Mouse (Mus musculus) cortical plate, adult 2 months (tissue): ENCODE data around the gene 0610010K14Rik. TPM values are rescaled to one million over a fixed set of nuclear protein-coding genes. Genes with fewer than 3 reads are reported as not detected.

ENCODE experiments used
- H3K27ac ChIP-seq: fragments of 200-500 bp; 2 replicates; pipeline ENCODE4 v1.5.1; 2012; ENCODE audit warnings: low read length, control low read depth, inconsistent platforms; ENCODE audit not compliant: insufficient read depth
- H3K4me1 ChIP-seq: fragments of 200-500 bp; 2 replicates; pipeline ENCODE4 v1.6.1; 2011; ENCODE audit warnings: low read length; ENCODE audit not compliant: control insufficient read depth, insufficient read depth
- H3K4me3 ChIP-seq: fragments of 200-500 bp; 2 replicates; pipeline ENCODE4 v1.5.1; 2011; ENCODE audit warnings: mild to moderate bottlenecking, low read length, control low read depth; ENCODE audit not compliant: insufficient read depth
- CTCF ChIP-seq: fragments of 200-500 bp; IDR thresholded peaks from 2 replicates; pipeline ENCODE4 v1.5.1; 2011; ENCODE audit warnings: mild to moderate bottlenecking, control low read depth, low read length; ENCODE audit not compliant: insufficient read depth; ENCODE audit errors: extremely low read depth
- POLR2A ChIP-seq: fragments of 200-500 bp; IDR thresholded peaks from 2 replicates; pipeline ENCODE4 v1.6.1; 2011; ENCODE audit warnings: mild to moderate bottlenecking, low read length, control low read depth; ENCODE audit not compliant: insufficient read depth; ENCODE audit errors: extremely low read depth
- polyA plus RNA-seq: library from polyadenylated mRNA; depleted of rRNA; stranded (reverse); fragments of >200 nt; gene quantifications from 2 replicates; pipeline ENCODE4 v1.2.3, GENCODE M21; 2012

The 0610010K14Rik gene
- polyA plus RNA-seq, 1 experiment = 68.4 TPM

- no peak within 1 kb of the TSS for H3K4me3 ChIP-seq
- no peak within 1 kb of the TSS for H3K27ac ChIP-seq
- no peaks in the 10 kb centered on the region for H3K4me1 ChIP-seq
- TF ChIP-seq POLR2A (no peak), CTCF (peak; percentile 22; the same call in 1 of the 2 replicates)
These were observed 17.3 kb upstream of the 0610010K14Rik start, which contains the start of gene Alox12 for GRCm38 (mm10) chr11:70254931-70255531. Alox12 (minus strand) TSS chr11:70255353.

- Histone ChIP-seq H3K4me1 (no peaks in the 10 kb centered on the region), H3K27ac (no peak overlapping the region), H3K4me3 (no peak overlapping the region)
- TF ChIP-seq POLR2A (no peak), CTCF (no peak)
These were observed 16.6 kb upstream of the 0610010K14Rik start for GRCm38 (mm10) chr11:70254337-70254736.

GRCm38 (mm10) chr11:70251853-70252252, 14.1 kb upstream of the 0610010K14Rik start:
- Histone ChIP-seq H3K4me1 (no peaks in the 10 kb centered on the region), H3K4me3 (no peak overlapping the region), H3K27ac (no peak overlapping the region)
- TF ChIP-seq CTCF = no peak

- no peak overlapping the region for H3K27ac ChIP-seq
- TF ChIP-seq POLR2A = no peak
- TF ChIP-seq CTCF = no peak
- no peaks in the 10 kb centered on the region for H3K4me1 ChIP-seq
- no peak overlapping the region for H3K4me3 ChIP-seq
These were observed 12.4 kb upstream of the 0610010K14Rik start for GRCm38 (mm10) chr11:70250150-70250549.

GRCm38 (mm10) chr11:70247136-70247845, 9.6 kb upstream of the 0610010K14Rik start:
- no peak overlapping the region for H3K4me3 ChIP-seq
- H3K4me1 ChIP-seq = no peaks in the 10 kb centered on the region
- TF ChIP-seq POLR2A (no peak), CTCF (peak; percentile 65)
- no peak overlapping the region for H3K27ac ChIP-seq

- no peak for TF ChIP-seq CTCF
- no peak for TF ChIP-seq POLR2A
- Histone ChIP-seq H3K27ac (no peak overlapping the region), H3K4me3 (no peak overlapping the region), H3K4me1 (no peaks in the 10 kb centered on the region)
These were observed 4.9 kb upstream of the 0610010K14Rik start for GRCm38 (mm10) chr11:70242591-70242990.

- H3K4me1 ChIP-seq = 0 out of 2 replicates have a peak, but pooled peaks cover 3% of the 10 kb centered on the region
- H3K4me3 ChIP-seq = peak within 1 kb of the TSS; percentile 84
- TF ChIP-seq POLR2A (peak; percentile 91), CTCF (no peak)
- peak within 1 kb of the TSS; percentile 87 for H3K27ac ChIP-seq
These were observed 2.0 kb upstream of the 0610010K14Rik start, which contains the start of the genes Gm21988 and Rnasek for GRCm38 (mm10) chr11:70239541-70240279. Gm21988 (minus strand) TSS chr11:70239830. Rnasek (minus strand) TSS chr11:70239842.

- Histone ChIP-seq H3K4me3 (peak overlapping the region; percentile 84), H3K4me1 (0 out of 2 replicates have a peak, but pooled peaks cover 3% of the 10 kb centered on the region), H3K27ac (peak overlapping the region; percentile 87)
- no peak for TF ChIP-seq POLR2A
- TF ChIP-seq CTCF = no peak
These were observed 1.1 kb upstream of the 0610010K14Rik start for GRCm38 (mm10) chr11:70238591-70239440.

- TF ChIP-seq POLR2A (no peak), CTCF (no peak)
- H3K4me3 ChIP-seq = peak overlapping the region; percentile 84; the same call in 1 of the 2 replicates
- no peak overlapping the region for H3K27ac ChIP-seq
- H3K4me1 ChIP-seq = 0 out of 2 replicates have a peak, but pooled peaks cover 3% of the 10 kb centered on the region
These were observed 997 bp downstream of the 0610010K14Rik start for GRCm38 (mm10) chr11:70236717-70237116.
